Mouse (Mus musculus): ENCODE data around the gene Vti1b.
A peak's percentile ranks its signal among the peaks of the same experiment; 100 is the strongest.

DNA sequence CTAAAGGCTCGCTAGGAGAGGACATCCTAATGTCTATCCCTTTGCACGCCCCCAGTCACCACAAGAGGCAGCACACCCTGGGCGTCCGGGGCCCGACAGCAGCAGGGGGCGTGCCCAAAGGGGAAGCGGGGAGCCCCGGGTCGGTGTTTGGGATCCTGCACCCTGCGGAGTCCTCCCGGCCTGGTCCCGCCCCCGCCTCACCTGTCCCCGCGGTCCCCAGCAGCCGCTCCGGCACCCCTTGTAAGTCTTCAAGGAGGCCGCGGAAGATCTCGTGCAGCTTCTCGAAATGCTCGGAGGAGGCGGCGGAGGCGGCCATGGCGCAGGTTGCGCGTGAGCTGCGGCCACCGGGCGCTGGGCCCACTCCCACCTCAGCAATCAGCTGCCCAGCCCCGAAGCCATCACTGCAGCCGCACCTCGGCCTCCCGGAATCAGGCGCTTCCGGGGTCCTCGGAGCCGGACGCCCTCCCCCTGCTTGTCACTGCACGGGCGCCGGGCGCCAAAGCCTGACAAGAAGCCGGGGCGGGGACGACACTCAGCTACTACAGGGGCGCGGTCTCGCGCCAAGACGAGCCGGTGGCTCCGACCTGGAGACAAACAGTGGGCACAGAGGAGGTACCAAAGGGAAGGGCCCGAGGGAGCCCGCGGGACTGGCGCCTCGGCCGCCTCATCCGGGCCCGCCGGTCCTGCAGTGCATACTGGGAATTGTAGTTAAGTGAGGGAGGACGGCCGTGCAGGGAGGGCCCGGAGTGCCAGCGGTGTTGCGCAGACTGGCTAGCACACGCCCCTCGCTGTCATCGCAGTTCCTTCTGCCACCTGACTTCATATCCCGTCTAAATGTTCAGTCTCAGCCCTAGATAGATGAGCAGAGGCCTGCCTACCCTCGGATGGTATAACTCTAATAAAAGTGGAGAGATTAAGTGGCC, at the start of gene Vti1b:
- peak; percentile 66 for TF ChIP-seq CTCF (IDR thresholded peaks at IDR 0.05; ENCODE audit: low read depth)
- TF ChIP-seq EP300 (IDR thresholded peaks at IDR 0.05; ENCODE audit: low read depth), result peak; percentile 89

All from heart, postnatal 0 days (tissue).